Mouse (Mus musculus) granulocyte monocyte progenitor cell, adult 5-6 weeks (primary cell): ENCODE data around the gene Olfr139. TPM values are rescaled to one million over a fixed set of nuclear protein-coding genes. Genes with fewer than 3 reads are reported as not detected.

Source experiments
- ATAC-seq: replicated peaks from 2 replicates; pipeline ENCODE4 v1.8.0; 2016; ENCODE audit warnings: mild to moderate bottlenecking, moderate TSS enrichment, inconsistent platforms; ENCODE audit not compliant: poor library complexity, severe bottlenecking
- total RNA-seq, 2 experiments: library from RNA; stranded (forward) in 1 of 2; stranded (reverse) in 1 of 2; fragments of 200-712, 200-1000 nt in 1 of 2; fragments of >200 nt in 1 of 2; fragmentation: Nextera tagmentation in 1 of 2; gene quantifications; 2 replicates each; pipeline ENCODE4 v1.2.3; 2014 to 2017

Olfr139 gene
- total RNA-seq (2014; fragmentation: Nextera tagmentation) (not detected in 2 replicates), total RNA-seq (2017) (not detected in 2 replicates)

- no peak for ATAC-seq
Measured at GRCm38 (mm10) chr11:74056451-74056850, at the start of gene Olfr139, which contains the start of gene Olfr399. Gene Olfr139, minus strand, starts transcription at chr11:74056551. Gene Olfr399, minus strand, starts transcription at chr11:74056615.

GRCm38 (mm10) chr11:74105066-74105465, 48.7 kb upstream of the Olfr139 start:
- ATAC-seq, result no peak

GRCm38 (mm10) chr11:74101507-74101906, 45.2 kb upstream of the Olfr139 start:
- ATAC-seq, result no peak

GRCm38 (mm10) chr11:74100724-74101123, 44.4 kb upstream of the Olfr139 start:
- ATAC-seq, result peak; percentile 69

GRCm38 (mm10) chr11:74069655-74070054, 13.3 kb upstream of the Olfr139 start, which contains the start of gene Zfp616:
Gene Zfp616, plus strand, starts transcription at chr11:74069955.
- ATAC-seq, result no peak

GRCm38 (mm10) chr11:74051347-74051746, 5.0 kb downstream of the Olfr139 start:
- no peak for ATAC-seq

Other genes with a start within 250 kb of the Olfr139 start
- not detected in 2 replicates for gene Olfr392, start 239.5 kb downstream of the Olfr139 start, total RNA-seq (2014; fragmentation: Nextera tagmentation)
- gene Olfr392, start 239.5 kb downstream of the Olfr139 start, total RNA-seq (2017), result not detected in 2 replicates
- not detected in 2 replicates for gene Olfr393, start 205.1 kb downstream of the Olfr139 start, total RNA-seq (2014; fragmentation: Nextera tagmentation)
- not detected in 2 replicates for gene Olfr393, start 205.1 kb downstream of the Olfr139 start, total RNA-seq (2017)
- not detected in 2 replicates for gene Olfr394, start 165.8 kb downstream of the Olfr139 start, total RNA-seq (2014; fragmentation: Nextera tagmentation)
- not detected in 2 replicates for gene Olfr394, start 165.8 kb downstream of the Olfr139 start, total RNA-seq (2017)
- not detected in 2 replicates for gene Olfr395, start 147.3 kb downstream of the Olfr139 start, total RNA-seq (2014; fragmentation: Nextera tagmentation)
- not detected in 2 replicates for gene Olfr395, start 147.3 kb downstream of the Olfr139 start, total RNA-seq (2017)
- not detected in 2 replicates for gene Olfr23, start 119.9 kb downstream of the Olfr139 start, total RNA-seq (2014; fragmentation: Nextera tagmentation)
- not detected in 2 replicates for gene Olfr23, start 119.9 kb downstream of the Olfr139 start, total RNA-seq (2017)
- gene Olfr397, start 95.7 kb downstream of the Olfr139 start, total RNA-seq (2014; fragmentation: Nextera tagmentation), result not detected in 2 replicates
- gene Olfr397, start 95.7 kb downstream of the Olfr139 start, total RNA-seq (2017), result not detected in 2 replicates
- not detected in 2 replicates for gene Olfr398, start 66.1 kb downstream of the Olfr139 start, total RNA-seq (2014; fragmentation: Nextera tagmentation)
- not detected in 2 replicates for gene Olfr398, start 66.1 kb downstream of the Olfr139 start, total RNA-seq (2017)
- not detected in 2 replicates for gene Olfr399, start 64 bp upstream of the Olfr139 start, total RNA-seq (2014; fragmentation: Nextera tagmentation)
- gene Olfr399, start 64 bp upstream of the Olfr139 start, total RNA-seq (2017), result not detected in 2 replicates
- not detected in 2 replicates for gene Zfp616, start 13.4 kb upstream of the Olfr139 start, total RNA-seq (2014; fragmentation: Nextera tagmentation)
- not detected in 2 replicates for gene Zfp616, start 13.4 kb upstream of the Olfr139 start, total RNA-seq (2017)
- not detected in 2 replicates for gene Olfr401, start 57.2 kb upstream of the Olfr139 start, total RNA-seq (2014; fragmentation: Nextera tagmentation)
- not detected in 2 replicates for gene Olfr401, start 57.2 kb upstream of the Olfr139 start, total RNA-seq (2017)
- not detected in 2 replicates for gene Olfr402, start 97.0 kb upstream of the Olfr139 start, total RNA-seq (2014; fragmentation: Nextera tagmentation)
- gene Olfr402, start 97.0 kb upstream of the Olfr139 start, total RNA-seq (2017), result not detected in 2 replicates
- not detected in 2 replicates for gene Olfr403, start 129.7 kb upstream of the Olfr139 start, total RNA-seq (2014; fragmentation: Nextera tagmentation)
- not detected in 2 replicates for gene Olfr403, start 129.7 kb upstream of the Olfr139 start, total RNA-seq (2017)
- gene Olfr43, start 154.8 kb upstream of the Olfr139 start, total RNA-seq (2014; fragmentation: Nextera tagmentation), result not detected in 2 replicates
- not detected in 2 replicates for gene Olfr43, start 154.8 kb upstream of the Olfr139 start, total RNA-seq (2017)
- gene Olfr406, start 203.3 kb upstream of the Olfr139 start, total RNA-seq (2014; fragmentation: Nextera tagmentation), result not detected in 2 replicates
- gene Olfr406, start 203.3 kb upstream of the Olfr139 start, total RNA-seq (2017), result not detected in 2 replicates
- not detected in 2 replicates for gene Olfr59, start 227.2 kb upstream of the Olfr139 start, total RNA-seq (2014; fragmentation: Nextera tagmentation)
- gene Olfr59, start 227.2 kb upstream of the Olfr139 start, total RNA-seq (2017), result not detected in 2 replicates